Mouse (Mus musculus) MEL (cell line): ENCODE measurements around the gene Gm49383.

Experiments used
- CHD1 ChIP-seq: IDR thresholded peaks from 2 replicates; pipeline ENCODE4 v1.6.1; 2012; ENCODE audit warnings: low read depth, mild to moderate bottlenecking, inconsistent platforms, low read length, improper control_type of control experiment
- CHD2 ChIP-seq: IDR thresholded peaks from 2 replicates; pipeline ENCODE4 v1.6.1; 2011; ENCODE audit warnings: low read length, improper control_type of control experiment
- CTCF ChIP-seq, 3 experiments: IDR thresholded peaks in 2 of 3; conservative IDR thresholded peaks in 1 of 3; 2 replicates each; pipeline ENCODE4 v1.5.1; 2011 to 2012; ENCODE audit warnings: low read length in 3 of 3, low read depth in 2 of 3, mild to moderate bottlenecking in 2 of 3, improper control_type of control experiment in 1 of 3, inconsistent platforms in 1 of 3, mixed read lengths in 1 of 3, moderate library complexity in 1 of 3; ENCODE audit not compliant: control insufficient read depth in 1 of 3, insufficient read depth in 1 of 3, poor library complexity in 1 of 3, severe bottlenecking in 1 of 3
- E2F4 ChIP-seq: IDR thresholded peaks from 2 replicates; pipeline ENCODE4 v1.6.1; 2011; ENCODE audit warnings: low read depth, low read length, improper control_type of control experiment, borderline replicate concordance
- ELF1 ChIP-seq: IDR thresholded peaks from 2 replicates; pipeline ENCODE4 v1.6.1; 2014; ENCODE audit warnings: low read depth, mild to moderate bottlenecking, inconsistent platforms, low read length, improper control_type of control experiment, moderate library complexity
- GABPA ChIP-seq: IDR thresholded peaks from 2 replicates; pipeline ENCODE4 v1.6.1; 2012; ENCODE audit warnings: low read depth, mild to moderate bottlenecking, inconsistent platforms, low read length, improper control_type of control experiment, moderate library complexity
- MAX ChIP-seq: IDR thresholded peaks from 2 replicates; pipeline ENCODE4 v1.6.1; 2011; ENCODE audit warnings: low read length, improper control_type of control experiment
- MEF2A ChIP-seq: IDR thresholded peaks from 2 replicates; pipeline ENCODE4 v1.6.1; 2014; ENCODE audit warnings: low read depth, mild to moderate bottlenecking, inconsistent platforms, low read length, improper control_type of control experiment; ENCODE audit not compliant: poor library complexity, insufficient replicate concordance, severe bottlenecking; ENCODE audit errors: extremely low read depth
- POLR2A ChIP-seq, 2 experiments: IDR thresholded peaks; 2 replicates each; pipeline ENCODE4 v1.6.1; 2011 to 2012; ENCODE audit warnings: low read length in 2 of 2, mild to moderate bottlenecking in 2 of 2, control low read depth in 1 of 2, improper control_type of control experiment in 1 of 2, low read depth in 1 of 2, moderate library complexity in 1 of 2; ENCODE audit not compliant: control insufficient read depth in 1 of 2, insufficient read depth in 1 of 2, poor library complexity in 1 of 2
- POLR2AphosphoS2 ChIP-seq: IDR thresholded peaks from 2 replicates; pipeline ENCODE4 v1.6.1; 2011; ENCODE audit warnings: low read length, improper control_type of control experiment
- SIN3A ChIP-seq: IDR thresholded peaks from 2 replicates; pipeline ENCODE4 v1.6.1; 2012; ENCODE audit warnings: low read length, improper control_type of control experiment, inconsistent platforms
- TAL1 ChIP-seq: IDR thresholded peaks from 2 replicates; pipeline ENCODE4 v1.6.1; 2012; ENCODE audit warnings: mild to moderate bottlenecking, inconsistent platforms, low read length, moderate library complexity, mixed read lengths
- TCF12 ChIP-seq: IDR thresholded peaks from 2 replicates; pipeline ENCODE4 v1.6.1; 2014; ENCODE audit warnings: low read depth, mild to moderate bottlenecking, inconsistent platforms, low read length, improper control_type of control experiment, moderate library complexity
- ZC3H11A ChIP-seq: IDR thresholded peaks from 2 replicates; pipeline ENCODE4 v1.6.1; 2012; ENCODE audit warnings: low read depth, mild to moderate bottlenecking, inconsistent platforms, low read length, improper control_type of control experiment

GRCm38 (mm10) chr12:69177526-69177925 lies 19.4 kb downstream of the Gm49383 start:
- TF ChIP-seq POLR2A (IDR thresholded peaks at IDR 0.05; ENCODE audit: control insufficient read depth in 1 of 2, insufficient read depth in 1 of 2, low read depth in 1 of 2, low read length in 2 of 2, poor library complexity in 1 of 2) (no peak), MAX (no peak), CTCF (IDR thresholded peaks at IDR 0.05 in 2 of 3, conservative IDR thresholded peaks at IDR 0.05 in 1 of 3; ENCODE audit: control insufficient read depth in 1 of 3, insufficient read depth in 1 of 3, low read depth in 2 of 3, low read length in 3 of 3, poor library complexity in 1 of 3, severe bottlenecking in 1 of 3) (no peak), SIN3A (no peak), GABPA (no peak), ELF1 (no peak), CHD2 (no peak), MEF2A (no peak), TCF12 (no peak), E2F4 (no peak), TAL1 (no peak), CHD1 (no peak), ZC3H11A (no peak), POLR2AphosphoS2 (no peak)
